Mouse (Mus musculus): ENCODE results near the gene Chd4.
"Not testable (repeated sequence)": the region's sequence is repeated elsewhere in the genome, so short reads cannot be mapped to it uniquely, and the experiment has no call there.

DNA sequence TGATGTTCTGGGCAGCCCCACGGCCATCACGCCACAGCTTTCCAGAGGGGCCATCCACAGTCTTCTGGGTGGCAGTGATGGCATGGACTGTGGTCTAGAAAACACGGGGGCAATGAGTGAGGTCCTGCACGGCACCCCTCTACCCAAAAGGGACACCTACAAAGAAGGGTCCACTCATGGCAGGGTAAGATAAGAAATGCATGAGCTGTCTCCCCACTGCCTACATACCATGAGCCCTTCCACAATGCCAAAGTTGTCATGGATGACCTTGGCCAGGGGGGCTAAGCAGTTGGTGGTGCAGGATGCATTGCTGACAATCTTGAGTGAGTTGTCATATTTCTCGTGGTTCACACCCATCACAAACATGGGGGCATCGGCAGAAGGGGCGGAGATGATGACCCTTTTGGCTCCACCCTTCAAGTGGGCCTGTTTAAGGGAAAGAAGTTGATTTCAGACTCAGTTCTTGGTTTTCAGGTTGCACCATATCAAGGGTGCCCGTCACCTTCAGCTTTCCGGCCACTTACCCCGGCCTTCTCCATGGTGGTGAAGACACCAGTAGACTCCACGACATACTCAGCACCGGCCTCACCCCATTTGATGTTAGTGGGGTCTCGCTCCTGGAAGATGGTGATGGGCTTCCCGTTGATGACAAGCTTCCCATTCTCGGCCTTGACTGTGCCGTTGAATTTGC, 67.0 kb downstream of the Chd4 start:
- not testable (repeated sequence) for TF ChIP-seq MAX (IDR thresholded peaks at IDR 0.05; ENCODE audit: low read length); ELF1 (IDR thresholded peaks at IDR 0.05; ENCODE audit: low read depth, low read length); CTCF (IDR thresholded peaks at IDR 0.05 in 2 of 3, conservative IDR thresholded peaks at IDR 0.05 in 1 of 3; ENCODE audit: control insufficient read depth in 1 of 3, insufficient read depth in 1 of 3, low read depth in 2 of 3, low read length in 3 of 3, poor library complexity in 1 of 3, severe bottlenecking in 1 of 3); POLR2AphosphoS5 (IDR thresholded peaks at IDR 0.05; ENCODE audit: borderline replicate concordance, low read depth, low read length); SIN3A (IDR thresholded peaks at IDR 0.05; ENCODE audit: low read length); SMC3 (IDR thresholded peaks at IDR 0.05; ENCODE audit: low read depth, low read length); CHD2 (IDR thresholded peaks at IDR 0.05; ENCODE audit: low read length); ETS1 (IDR thresholded peaks at IDR 0.05; ENCODE audit: low read depth, low read length); NELFE (IDR thresholded peaks at IDR 0.05; ENCODE audit: low read depth, low read length); GATA1 (IDR thresholded peaks at IDR 0.05; ENCODE audit: low read depth, low read length); EP300 (IDR thresholded peaks at IDR 0.05; ENCODE audit: low read depth in 1 of 2, low read length in 2 of 2); MYC (IDR thresholded peaks at IDR 0.05; ENCODE audit: low read depth, low read length)
- peak in 1 of 2 experiments; percentile 57; a peak in 1 of 4 replicates for TF ChIP-seq POLR2A (IDR thresholded peaks at IDR 0.05; ENCODE audit: control insufficient read depth in 1 of 2, insufficient read depth in 1 of 2, low read depth in 1 of 2, low read length in 2 of 2, poor library complexity in 1 of 2)
